Mouse (Mus musculus): ENCODE results near the gene Itga5.
A peak's percentile ranks its signal among the peaks of the same experiment; 100 is the strongest.

The Itga5 gene

GRCm38 (mm10) chr15:103340786-103341185 is 25.8 kb downstream of the Itga5 start:
- DNase-seq (ENCODE audit: low spot score in 2 of 2) = no peak

- peak; percentile 64 to 86 for DNase-seq (ENCODE audit: low spot score in 2 of 2)
Observed at GRCm38 (mm10) chr15:103339961-103340337, 26.6 kb downstream of the Itga5 start, which contains the start of gene Zfp385a. Zfp385a (minus strand) TSS chr15:103340093.

- DNase-seq (ENCODE audit: low spot score in 2 of 2) = peak in 1 of 2 experiments; percentile 20
Observed at GRCm38 (mm10) chr15:103339166-103339960, 27.2 kb downstream of the Itga5 start.

- no peak for DNase-seq (ENCODE audit: low spot score in 2 of 2)
Observed at GRCm38 (mm10) chr15:103338829-103339165, 27.8 kb downstream of the Itga5 start.

- DNase-seq (ENCODE audit: low spot score in 2 of 2) = no peak
Observed at GRCm38 (mm10) chr15:103336996-103337667, 29.4 kb downstream of the Itga5 start.

- DNase-seq (ENCODE audit: low spot score in 2 of 2) = no peak
Observed at GRCm38 (mm10) chr15:103335488-103336235, 30.9 kb downstream of the Itga5 start.

GRCm38 (mm10) chr15:103335040-103335439 is 31.5 kb downstream of the Itga5 start:
- DNase-seq (ENCODE audit: low spot score in 2 of 2) = no peak

- no peak for DNase-seq (ENCODE audit: low spot score in 2 of 2)
Observed at GRCm38 (mm10) chr15:103334194-103334593, 32.4 kb downstream of the Itga5 start.

GRCm38 (mm10) chr15:103333738-103334137 is 32.8 kb downstream of the Itga5 start:
- DNase-seq (ENCODE audit: low spot score in 2 of 2) = peak in 1 of 2 experiments; percentile 55

GRCm38 (mm10) chr15:103333081-103333615 is 33.4 kb downstream of the Itga5 start:
- no peak for DNase-seq (ENCODE audit: low spot score in 2 of 2)

- DNase-seq (ENCODE audit: low spot score in 2 of 2) = peak; percentile 88 to 93
Observed at GRCm38 (mm10) chr15:103323455-103324247, 42.9 kb downstream of the Itga5 start.

- no peak for DNase-seq (ENCODE audit: low spot score in 2 of 2)
Observed at GRCm38 (mm10) chr15:103323070-103323454, 43.5 kb downstream of the Itga5 start.

- DNase-seq (ENCODE audit: low spot score in 2 of 2) = no peak
Observed at GRCm38 (mm10) chr15:103322396-103322795, 44.2 kb downstream of the Itga5 start.

GRCm38 (mm10) chr15:103321076-103321475 is 45.5 kb downstream of the Itga5 start:
- no peak for DNase-seq (ENCODE audit: low spot score in 2 of 2)

GRCm38 (mm10) chr15:103318201-103318816 is 48.3 kb downstream of the Itga5 start:
- DNase-seq (ENCODE audit: low spot score in 2 of 2) = no peak

GRCm38 (mm10) chr15:103317731-103318130 is 48.8 kb downstream of the Itga5 start:
- DNase-seq (ENCODE audit: low spot score in 2 of 2) = no peak

- DNase-seq (ENCODE audit: low spot score in 2 of 2) = no peak
Observed at GRCm38 (mm10) chr15:103317120-103317519, 49.4 kb downstream of the Itga5 start.

GRCm38 (mm10) chr15:103315979-103316776 is 50.4 kb downstream of the Itga5 start:
- DNase-seq (ENCODE audit: low spot score in 2 of 2) = no peak

GRCm38 (mm10) chr15:103315011-103315502 is 51.5 kb downstream of the Itga5 start:
- DNase-seq (ENCODE audit: low spot score in 2 of 2) = peak; percentile 69 to 86

GRCm38 (mm10) chr15:103314181-103314580 is 52.4 kb downstream of the Itga5 start:
- DNase-seq (ENCODE audit: low spot score in 2 of 2) = no peak

Measured in spleen, postnatal 4 days (tissue).